Comparison of ENCODE assay signal across 10 mouse cellular contexts in the genomic region with DNA sequence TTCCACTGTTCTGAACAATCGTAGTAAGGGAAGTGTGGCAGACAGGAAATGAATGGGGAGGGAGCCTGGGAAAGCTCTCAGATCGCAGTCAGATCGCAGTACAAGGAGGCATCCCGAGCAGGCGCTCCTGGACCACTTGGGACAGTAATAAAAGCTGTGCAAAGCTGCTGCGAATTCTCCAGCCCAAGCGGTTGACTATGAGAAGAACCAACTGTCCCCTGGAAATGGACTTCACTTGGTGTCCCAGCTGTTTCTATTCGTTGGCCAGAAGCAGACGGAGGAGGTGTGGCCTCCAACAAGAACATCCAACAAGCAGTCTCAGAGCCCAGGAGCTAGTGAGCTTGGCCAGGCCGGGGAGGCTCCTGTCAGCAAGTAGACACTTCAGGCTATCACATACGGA. TPM values are rescaled to one million over a fixed set of nuclear protein-coding genes. Genes with fewer than 3 reads are reported as not detected.
DNase-seq lines count a peak whose midpoint lies in the region; ATAC-seq and TF ChIP-seq lines count a peak whose summit lies in the region.
"Had no signal": no experiment of that assay in that cellular context is flagged by ENCODE, and none has a peak within 500 bp of the region (broad histone marks: within the 10 kb centered on the region; RNA-seq: fewer than 3 reads in every experiment).

No protein-coding gene starts in this region.

- 36% methylated on average over 11 of the region's 11 CpGs for WGBS in liver, embryonic 12.5 days (ENCODE audit: insufficient replicate concordance)
- 50% methylated on average over 11 of the region's 11 CpGs for WGBS in liver, postnatal 0 days (ENCODE audit: insufficient replicate concordance)
- 15% methylated on average over 11 of the region's 11 CpGs for WGBS in limb, embryonic 12.5 days
- WGBS in stomach, embryonic 16.5 days: 27% methylated on average over 11 of the region's 11 CpGs
- WGBS in hindbrain, embryonic 11.5 days: 41% methylated on average over 11 of the region's 11 CpGs

- H3K27ac ChIP-seq in liver, embryonic 12.5 days: no peak overlapping the region
- H3K27ac ChIP-seq in liver, postnatal 0 days (ENCODE audit: low read depth): no peak overlapping the region
- no peak overlapping the region for H3K27ac ChIP-seq in limb, embryonic 12.5 days
- peak overlapping the region; percentile 78 for H3K27ac ChIP-seq in stomach, embryonic 16.5 days (ENCODE audit: low read length)
- no peak overlapping the region for H3K27ac ChIP-seq in hindbrain, embryonic 11.5 days (ENCODE audit: low read depth, low read length)
- H3K27ac ChIP-seq: macrophage had no signal

- peak overlapping the region; percentile 34 for H3K4me2 ChIP-seq in liver, embryonic 12.5 days
- H3K4me2 ChIP-seq in liver, postnatal 0 days (ENCODE audit: low read depth, low read length): no peak overlapping the region
- 0 out of 2 replicates have a peak overlapping the region, but pooled peaks have one; percentile 15 for H3K4me2 ChIP-seq in limb, embryonic 12.5 days
- peak overlapping the region; percentile 21; the same call in 1 of the 2 replicates for H3K4me2 ChIP-seq in stomach, embryonic 16.5 days (ENCODE audit: low read depth, low read length)
- no peak overlapping the region for H3K4me2 ChIP-seq in hindbrain, embryonic 11.5 days (replicated peaks; ENCODE audit: low read depth, low read length)

- 0 out of 2 replicates have a peak overlapping the region, but pooled peaks have one; percentile 4 for H3K9ac ChIP-seq in liver, embryonic 12.5 days
- H3K9ac ChIP-seq in liver, postnatal 0 days (replicated peaks): no peak overlapping the region
- no peak overlapping the region for H3K9ac ChIP-seq in limb, embryonic 12.5 days (replicated peaks)
- H3K9ac ChIP-seq in stomach, embryonic 16.5 days (ENCODE audit: low read length): peak overlapping the region; percentile 21
- H3K9ac ChIP-seq in hindbrain, embryonic 11.5 days (ENCODE audit: low read depth, low read length): no peak overlapping the region

- peaks cover 42% of the 10 kb centered on the region for H3K4me1 ChIP-seq in liver, embryonic 12.5 days
- H3K4me1 ChIP-seq in liver, postnatal 0 days (ENCODE audit: insufficient read depth): peaks cover 16% of the 10 kb centered on the region
- peaks cover 19% of the 10 kb centered on the region for H3K4me1 ChIP-seq in limb, embryonic 12.5 days (replicated peaks)
- H3K4me1 ChIP-seq in stomach, embryonic 16.5 days (ENCODE audit: control insufficient read depth, insufficient read depth, low read length): peaks cover 20% of the 10 kb centered on the region
- H3K4me1 ChIP-seq in hindbrain, embryonic 11.5 days (replicated peaks; ENCODE audit: control insufficient read depth, insufficient read depth, low read length): peaks cover 5% of the 10 kb centered on the region; the same call in 1 of the 2 replicates

- DNase-seq in liver, postnatal 0 days: no peak
- DNase-seq in heart, postnatal 10 days: peak; percentile 79 to 80
- DNase-seq in frontal cortex, adult 2 months (ENCODE audit: extremely low spot score in 1 of 2, low spot score in 1 of 2): no peak
- DNase-seq in hindbrain, embryonic 11.5 days (ENCODE audit: low spot score): no peak
- DNase-seq in retina, embryonic 14.5 days (ENCODE audit: low spot score): no peak
- DNase-seq: cerebellum, adult 2 months had no signal

- H3K4me3 ChIP-seq in liver, embryonic 12.5 days: no peak overlapping the region
- H3K4me3 ChIP-seq in liver, postnatal 0 days (ENCODE audit: low read depth, low read length): no peak overlapping the region
- H3K4me3 ChIP-seq in limb, embryonic 12.5 days (replicated peaks): no peak overlapping the region
- no peak overlapping the region for H3K4me3 ChIP-seq in stomach, embryonic 16.5 days (replicated peaks; ENCODE audit: low read length)
- no peak overlapping the region for H3K4me3 ChIP-seq in hindbrain, embryonic 11.5 days (ENCODE audit: low read depth, low read length)

- intact Hi-C loops in heart, postnatal 10 days (cut with DNase I): no loop called here

- ATAC-seq in liver, embryonic 12.5 days: no peak
- ATAC-seq in liver, postnatal 0 days: no peak
- no peak for ATAC-seq in limb, embryonic 12.5 days (ENCODE audit: insufficient number of reproducible peaks, insufficient read depth, low FRiP score, low TSS enrichment, low read depth)
- ATAC-seq in stomach, embryonic 16.5 days (ENCODE audit: insufficient read depth, low FRiP score): peak; percentile 71
- no peak for ATAC-seq in hindbrain, embryonic 11.5 days (ENCODE audit: low FRiP score)

- H3K9me3 ChIP-seq in liver, embryonic 12.5 days (replicated peaks): no peaks in the 10 kb centered on the region
- H3K9me3 ChIP-seq in liver, postnatal 0 days (ENCODE audit: low read length): no peaks in the 10 kb centered on the region
- H3K9me3 ChIP-seq in limb, embryonic 12.5 days: no peaks in the 10 kb centered on the region
- no peaks in the 10 kb centered on the region for H3K9me3 ChIP-seq in stomach, embryonic 16.5 days (replicated peaks; ENCODE audit: control insufficient read depth, low read length)
- H3K9me3 ChIP-seq in hindbrain, embryonic 11.5 days (ENCODE audit: control insufficient read depth, low read length): no peaks in the 10 kb centered on the region

- H3K36me3 ChIP-seq in liver, embryonic 12.5 days: no peaks in the 10 kb centered on the region
- no peaks in the 10 kb centered on the region for H3K36me3 ChIP-seq in liver, postnatal 0 days (replicated peaks; ENCODE audit: insufficient read depth, low read length)
- H3K36me3 ChIP-seq in limb, embryonic 12.5 days: no peaks in the 10 kb centered on the region
- no peaks in the 10 kb centered on the region for H3K36me3 ChIP-seq in stomach, embryonic 16.5 days (ENCODE audit: control insufficient read depth, insufficient read depth, low read length)
- no peaks in the 10 kb centered on the region for H3K36me3 ChIP-seq in hindbrain, embryonic 11.5 days (ENCODE audit: control insufficient read depth, insufficient read depth, low read length)

- H3K27me3 ChIP-seq in liver, embryonic 12.5 days (replicated peaks): peaks cover 21% of the 10 kb centered on the region
- 0 out of 2 replicates have a peak, but pooled peaks cover 3% of the 10 kb centered on the region for H3K27me3 ChIP-seq in liver, postnatal 0 days (ENCODE audit: insufficient read depth, low read length)
- H3K27me3 ChIP-seq in limb, embryonic 12.5 days: peaks cover 14% of the 10 kb centered on the region
- no peaks in the 10 kb centered on the region for H3K27me3 ChIP-seq in stomach, embryonic 16.5 days (ENCODE audit: control insufficient read depth, insufficient read depth, low read length)
- 0 out of 2 replicates have a peak, but pooled peaks cover 2% of the 10 kb centered on the region for H3K27me3 ChIP-seq in hindbrain, embryonic 11.5 days (ENCODE audit: control insufficient read depth, insufficient read depth, low read length)

- TF ChIP-seq EP300 in liver, postnatal 0 days (IDR thresholded peaks at IDR 0.05; ENCODE audit: low read depth): no peak

- TF ChIP-seq CTCF in liver, postnatal 0 days (IDR thresholded peaks at IDR 0.05; ENCODE audit: low read depth): no peak

RNA-seq across cellular contexts. Expression of a gene that starts 7.3 kb away (rescaled TPM):
- polyA plus RNA-seq in liver, embryonic 12.5 days (2016; fragmentation: Nextera tagmentation; extraction: Ambion mirVana): 102 and 103 TPM in 2 replicates
- polyA plus RNA-seq in liver, postnatal 0 days (2015; fragmentation: Nextera tagmentation; extraction: Ambion mirVana): 18.6 and 20.9 TPM in 2 replicates
- 10 to 100 TPM; 55.1 to 56.9 TPM for total RNA-seq in heart, postnatal 10 days (2021)
- 119 and 133 TPM in 2 replicates for polyA plus RNA-seq in limb, embryonic 12.5 days (2016; fragmentation: Nextera tagmentation; extraction: Ambion mirVana)
- 65.4 and 70.9 TPM in 2 replicates for polyA plus RNA-seq in stomach, embryonic 16.5 days (2015; fragmentation: Nextera tagmentation; extraction: Ambion mirVana)
- polyA plus RNA-seq in frontal cortex, adult 2 months (2012; rRNA removed): 17.5 and 18.4 TPM in 2 replicates
- polyA plus RNA-seq in hindbrain, embryonic 11.5 days (2014; fragmentation: Nextera tagmentation; extraction: Ambion mirVana): 106 and 116 TPM in 2 replicates

RNA-seq across cellular contexts. Expression of a gene that starts 15.7 kb away (rescaled TPM):
- 70.7 and 74.2 TPM in 2 replicates for polyA plus RNA-seq in liver, embryonic 12.5 days (2016; fragmentation: Nextera tagmentation; extraction: Ambion mirVana)
- polyA plus RNA-seq in liver, postnatal 0 days (2015; fragmentation: Nextera tagmentation; extraction: Ambion mirVana): 54.6 and 57.6 TPM in 2 replicates
- total RNA-seq in heart, postnatal 10 days (2021): 10 to 100 TPM; 84.6 to 94.3 TPM
- 63.5 and 64.4 TPM in 2 replicates for polyA plus RNA-seq in limb, embryonic 12.5 days (2016; fragmentation: Nextera tagmentation; extraction: Ambion mirVana)
- polyA plus RNA-seq in stomach, embryonic 16.5 days (2015; fragmentation: Nextera tagmentation; extraction: Ambion mirVana): 112 TPM in 2 replicates
- polyA plus RNA-seq in frontal cortex, adult 2 months (2012; rRNA removed): 64.0 and 68.9 TPM in 2 replicates
- 93.3 and 95.7 TPM in 2 replicates for polyA plus RNA-seq in hindbrain, embryonic 11.5 days (2014; fragmentation: Nextera tagmentation; extraction: Ambion mirVana)

RNA-seq across cellular contexts. Expression of a gene that starts 57.3 kb away (rescaled TPM):
- 94.4 and 99.5 TPM in 2 replicates for polyA plus RNA-seq in liver, embryonic 12.5 days (2016; fragmentation: Nextera tagmentation; extraction: Ambion mirVana)
- 76.4 and 80.8 TPM in 2 replicates for polyA plus RNA-seq in liver, postnatal 0 days (2015; fragmentation: Nextera tagmentation; extraction: Ambion mirVana)
- 10 to 100 TPM; 29.1 to 34.2 TPM for total RNA-seq in heart, postnatal 10 days (2021)
- polyA plus RNA-seq in limb, embryonic 12.5 days (2016; fragmentation: Nextera tagmentation; extraction: Ambion mirVana): 42.3 and 43.9 TPM in 2 replicates
- 84.8 and 85.6 TPM in 2 replicates for polyA plus RNA-seq in stomach, embryonic 16.5 days (2015; fragmentation: Nextera tagmentation; extraction: Ambion mirVana)
- polyA plus RNA-seq in frontal cortex, adult 2 months (2012; rRNA removed): 37.4 and 42.1 TPM in 2 replicates
- 35.6 and 36.2 TPM in 2 replicates for polyA plus RNA-seq in hindbrain, embryonic 11.5 days (2014; fragmentation: Nextera tagmentation; extraction: Ambion mirVana)

Comparison
In these comparisons a context has a peak if more than half of its experiments do, and no peak if none do; other contexts are left out.
1. H3K4me2 ChIP-seq: peak in liver, embryonic 12.5 days (single experiment), limb, embryonic 12.5 days (single experiment) and stomach, embryonic 16.5 days (single experiment); none in liver, postnatal 0 days (single experiment) and hindbrain, embryonic 11.5 days (single experiment).
2. H3K9ac ChIP-seq: peak in liver, embryonic 12.5 days (single experiment) and stomach, embryonic 16.5 days (single experiment); none in liver, postnatal 0 days (single experiment), limb, embryonic 12.5 days (single experiment) and hindbrain, embryonic 11.5 days (single experiment).
3. DNase-seq: peak in heart, postnatal 10 days (2 of 2); none in liver, postnatal 0 days (single experiment), frontal cortex, adult 2 months (0 of 2), hindbrain, embryonic 11.5 days (single experiment) and retina, embryonic 14.5 days (single experiment).